Mouse (Mus musculus) midbrain, postnatal 0 days (tissue): ENCODE results near the gene Ube2u. TPM values are rescaled to one million over a fixed set of nuclear protein-coding genes. Genes with fewer than 3 reads are reported as not detected.

Experiments
- ATAC-seq: fragments of 200-750 bp; cut with Nextera tagmentation; 2 replicates; pipeline ENCODE4 v1.8.0; 2017; ENCODE audit warnings: moderate number of reproducible peaks, mild to moderate bottlenecking, moderate TSS enrichment, moderate library complexity; ENCODE audit not compliant: low FRiP score
- DNase-seq: peaks from one replicate; pipeline ENCODE4 v3.0.0-alpha.2; 2015; ENCODE audit warnings: low spot score
- H3K27ac ChIP-seq: fragments of 300-500 bp; sonication (generic); 2 replicates; pipeline ENCODE4 v1.5.1; 2014; ENCODE audit warnings: low read depth, mild to moderate bottlenecking, low read length, mixed read lengths
- H3K27me3 ChIP-seq: fragments of 300-500 bp; sonication (generic); 2 replicates; pipeline ENCODE4 v1.6.1; 2014; ENCODE audit warnings: low read length, control low read depth, mixed read lengths; ENCODE audit not compliant: insufficient read depth
- H3K36me3 ChIP-seq: fragments of 300-500 bp; sonication (generic); 2 replicates; pipeline ENCODE4 v1.6.1; 2014; ENCODE audit warnings: low read length, control low read depth, mixed read lengths; ENCODE audit not compliant: insufficient read depth
- H3K4me1 ChIP-seq: fragments of 300-500 bp; sonication (generic); 2 replicates; pipeline ENCODE4 v1.6.1; 2014; ENCODE audit warnings: mild to moderate bottlenecking, control low read depth, antibody characterized with exemption, low read length, mixed read lengths; ENCODE audit not compliant: insufficient read depth
- H3K4me2 ChIP-seq: fragments of 300-500 bp; sonication (generic); 2 replicates; pipeline ENCODE4 v1.6.1; 2014; ENCODE audit warnings: low read depth, mild to moderate bottlenecking, low read length, mixed read lengths; ENCODE audit not compliant: poor library complexity, severe bottlenecking
- H3K4me3 ChIP-seq: fragments of 300-500 bp; sonication (generic); 2 replicates; pipeline ENCODE4 v1.5.1; 2014; ENCODE audit warnings: low read depth, mild to moderate bottlenecking, low read length, moderate library complexity
- H3K9ac ChIP-seq: fragments of 300-500 bp; sonication (generic); replicated peaks from 2 replicates; pipeline ENCODE4 v1.6.1; 2014; ENCODE audit warnings: mild to moderate bottlenecking, low read length, moderate library complexity, mixed read lengths; ENCODE audit not compliant: poor library complexity, severe bottlenecking
- H3K9me3 ChIP-seq: fragments of 300-500 bp; sonication (generic); 2 replicates; pipeline ENCODE4 v1.6.1; 2016; ENCODE audit warnings: low read length, control low read depth
- CTCF ChIP-seq: IDR thresholded peaks from 2 replicates; pipeline ENCODE4 v1.5.1; 2016; ENCODE audit warnings: antibody characterized with exemption, mild to moderate bottlenecking
- WGBS: fragments of 180-500 bp; shearing (Covaris S2); extraction: QIAGEN DNeasy Blood & Tissue Kit; methylation state at CpG from one replicate; pipeline ENCODE4 v1.1.7; 2014; 5-methylcytosine and 5-hydroxymethylcytosine counted together
- polyA plus RNA-seq: library from polyadenylated mRNA; unstranded; fragments of >200 nt; fragmentation: Nextera tagmentation; extraction: Ambion mirVana; gene quantifications from 2 replicates; pipeline ENCODE4 v1.2.1, GENCODE M21; 2015
- total RNA-seq: library from RNA; depleted of rRNA; stranded (reverse); fragments of >200 nt; gene quantifications from 2 replicates; pipeline ENCODE4 v1.2.3, GENCODE M21; 2014

Gene Ube2u
- total and polyA plus RNA-seq, 2 experiments from 2014 or later: 0.82 TPM; not detected in 1

- H3K4me1 ChIP-seq: 0 out of 2 replicates have a peak, but pooled peaks cover 5% of the 10 kb centered on the region
- H3K27me3 ChIP-seq: peaks cover 11% of the 10 kb centered on the region; the same call in 1 of the 2 replicates
- DNase-seq (peak; percentile 26), ATAC-seq (no peak)
- no peak overlapping the region for H3K9ac ChIP-seq
- H3K4me3 ChIP-seq: peak overlapping the region; percentile 23
- H3K9me3 ChIP-seq: no peaks in the 10 kb centered on the region
- H3K36me3 ChIP-seq: no peaks in the 10 kb centered on the region
- WGBS: 11% methylated on average over 15 of the region's 15 CpGs
- peak; percentile 12; the same call in 1 of the 2 replicates for TF ChIP-seq CTCF
- no peak overlapping the region for H3K27ac ChIP-seq
- peak overlapping the region; percentile 41 for H3K4me2 ChIP-seq
Measured at GRCm38 (mm10) chr4:100527554-100528001, 48.9 kb downstream of the Ube2u start.

- Histone ChIP-seq H3K36me3 (no peaks in the 10 kb centered on the region), H3K27me3 (no peaks in the 10 kb centered on the region), H3K4me2 (no peak overlapping the region), H3K9me3 (no peaks in the 10 kb centered on the region), H3K4me3 (no peak overlapping the region), H3K27ac (no peak overlapping the region), H3K4me1 (no peaks in the 10 kb centered on the region), H3K9ac (no peak overlapping the region)
- ATAC-seq (no peak), DNase-seq (peak; percentile 71)
- peak; percentile 81 for TF ChIP-seq CTCF
- 74% methylated on average over 6 of the region's 6 CpGs for WGBS
Measured at GRCm38 (mm10) chr4:100533607-100534006, 55.0 kb downstream of the Ube2u start.

- no peaks in the 10 kb centered on the region for H3K9me3 ChIP-seq
- DNase-seq (no peak), ATAC-seq (no peak)
- no peak overlapping the region for H3K4me3 ChIP-seq
- no peak for TF ChIP-seq CTCF
- no peaks in the 10 kb centered on the region for H3K27me3 ChIP-seq
- H3K36me3 ChIP-seq: no peaks in the 10 kb centered on the region
- no peak overlapping the region for H3K27ac ChIP-seq
- H3K9ac ChIP-seq: no peak overlapping the region
- H3K4me1 ChIP-seq: no peaks in the 10 kb centered on the region
- H3K4me2 ChIP-seq: no peak overlapping the region
- WGBS: 47% methylated on average over 3 of the region's 3 CpGs
Measured at GRCm38 (mm10) chr4:100534946-100535345, 56.3 kb downstream of the Ube2u start.

GRCm38 (mm10) chr4:100537898-100538297 lies 59.2 kb downstream of the Ube2u start:
- no peaks in the 10 kb centered on the region for H3K36me3 ChIP-seq
- no peaks in the 10 kb centered on the region for H3K27me3 ChIP-seq
- no peaks in the 10 kb centered on the region for H3K9me3 ChIP-seq
- no peak overlapping the region for H3K27ac ChIP-seq
- peak; percentile 87 for DNase-seq
- H3K4me1 ChIP-seq: no peaks in the 10 kb centered on the region
- H3K4me2 ChIP-seq: no peak overlapping the region
- peak; percentile 89 for TF ChIP-seq CTCF
- no peak overlapping the region for H3K9ac ChIP-seq
- 4% methylated on average over 3 of the region's 3 CpGs for WGBS
- no peak overlapping the region for H3K4me3 ChIP-seq
- ATAC-seq: no peak

- Histone ChIP-seq H3K4me1 (no peaks in the 10 kb centered on the region), H3K36me3 (no peaks in the 10 kb centered on the region), H3K4me2 (no peak overlapping the region), H3K9me3 (no peaks in the 10 kb centered on the region), H3K27ac (no peak overlapping the region), H3K9ac (no peak overlapping the region), H3K4me3 (no peak overlapping the region), H3K27me3 (no peaks in the 10 kb centered on the region)
- no peak for DNase-seq
- ATAC-seq: no peak
- WGBS: 88% methylated on average over 3 of the region's 3 CpGs
- TF ChIP-seq CTCF: no peak
Measured at GRCm38 (mm10) chr4:100539483-100539882, 60.8 kb downstream of the Ube2u start.

GRCm38 (mm10) chr4:100547905-100548304 lies 69.3 kb downstream of the Ube2u start:
- no peaks in the 10 kb centered on the region for H3K36me3 ChIP-seq
- H3K9me3 ChIP-seq: no peaks in the 10 kb centered on the region
- no peak for TF ChIP-seq CTCF
- H3K4me2 ChIP-seq: no peak overlapping the region
- no peak for DNase-seq
- no peak for ATAC-seq
- 70% methylated on average over 4 of the region's 4 CpGs for WGBS
- no peak overlapping the region for H3K4me3 ChIP-seq
- no peak overlapping the region for H3K9ac ChIP-seq
- no peaks in the 10 kb centered on the region for H3K27me3 ChIP-seq
- no peaks in the 10 kb centered on the region for H3K4me1 ChIP-seq
- no peak overlapping the region for H3K27ac ChIP-seq
